In the genomic region with DNA sequence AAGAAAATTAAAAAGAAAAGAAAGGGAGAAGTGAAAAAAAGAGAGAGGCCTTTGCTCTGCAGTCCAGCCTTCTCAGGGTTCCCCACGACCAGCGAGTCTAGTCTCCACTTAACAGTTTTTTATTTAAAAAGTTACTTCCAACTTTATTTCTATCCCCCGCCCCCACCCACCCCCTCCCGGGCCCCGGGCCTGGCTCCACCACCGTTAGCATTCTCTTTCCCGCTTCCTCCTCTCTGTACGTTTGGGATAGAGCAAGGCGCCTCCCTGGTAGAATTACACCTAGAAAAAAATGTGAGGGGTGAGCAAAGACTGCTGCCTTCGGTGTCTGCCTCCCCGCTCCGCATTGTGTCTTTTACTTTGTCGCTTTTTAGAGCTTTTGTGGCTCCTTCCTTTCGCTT, we compare ENCODE assay signal across 10 mouse cellular contexts. TPM values are rescaled to one million over a fixed set of nuclear protein-coding genes. Genes with fewer than 3 reads are reported as not detected.
DNase-seq lines count a peak whose midpoint lies in the region; ATAC-seq and TF ChIP-seq lines count a peak whose summit lies in the region.
"Had no signal": no experiment of that assay in that cellular context is flagged by ENCODE, and none has a peak within 500 bp of the region (broad histone marks: within the 10 kb centered on the region; RNA-seq: fewer than 3 reads in every experiment).

No protein-coding gene starts in this region.

- H3K4me3 ChIP-seq in gastrocnemius, adult 2 months: peak overlapping the region; percentile 63
- peak overlapping the region; percentile 19 for H3K4me3 ChIP-seq in thymus, adult 2 months (ENCODE audit: control insufficient read depth, insufficient read depth, low read length)
- no peak overlapping the region; the same call in 1 of the 2 replicates for H3K4me3 ChIP-seq in liver, embryonic 13.5 days (replicated peaks)

- no peaks in the 10 kb centered on the region for H3K27me3 ChIP-seq in thymus, adult 2 months (ENCODE audit: control insufficient read depth, insufficient read depth, low read length)
- H3K27me3 ChIP-seq in liver, embryonic 13.5 days: peaks cover 4% of the 10 kb centered on the region; the same call in 1 of the 2 replicates

- TF ChIP-seq POLR2A in thymus, adult 2 months (IDR thresholded peaks at IDR 0.05; ENCODE audit: control insufficient read depth, extremely low read depth, insufficient read depth, low read length, poor library complexity): no peak

- DNase-seq in gastrocnemius, adult 2 months: no peak
- no peak for DNase-seq in gastrocnemius, postnatal 36 days
- DNase-seq in thymus, adult 2 months: no peak
- DNase-seq in thymus, postnatal 14 days: no peak
- no peak for DNase-seq in liver, embryonic 13.5 days
- no peak for DNase-seq in adrenal gland, postnatal 25 days
- DNase-seq in spleen, postnatal 36 days (ENCODE audit: low spot score in 2 of 2): no peak
- no peak for DNase-seq in left cerebral cortex, postnatal 10 days (ENCODE audit: extremely low spot score in 1 of 2, low spot score in 2 of 2)
- DNase-seq: adrenal gland, adult 2 months; gastrocnemius, postnatal 25 days had no signal

- peaks cover 2% of the 10 kb centered on the region; the same call in 1 of the 2 replicates for H3K4me1 ChIP-seq in thymus, adult 2 months (replicated peaks; ENCODE audit: control insufficient read depth, insufficient read depth, low read length)
- H3K4me1 ChIP-seq in liver, embryonic 13.5 days (replicated peaks): no peaks in the 10 kb centered on the region

- H3K27ac ChIP-seq in gastrocnemius, adult 2 months: peak overlapping the region; percentile 59
- no peak overlapping the region for H3K27ac ChIP-seq in thymus, adult 2 months (ENCODE audit: control insufficient read depth, insufficient read depth, low read length)
- H3K27ac ChIP-seq in liver, embryonic 13.5 days: no peak overlapping the region

- WGBS in thymus, adult 2 months: 21% methylated on average over 14 of the region's 14 CpGs
- WGBS in liver, embryonic 13.5 days (ENCODE audit: insufficient replicate concordance): 14% methylated on average over 14 of the region's 14 CpGs

- ATAC-seq in liver, embryonic 13.5 days (ENCODE audit: low read depth): no peak

- H3K9me3 ChIP-seq in liver, embryonic 13.5 days (replicated peaks): no peaks in the 10 kb centered on the region

- peak overlapping the region; percentile 35 for H3K4me2 ChIP-seq in liver, embryonic 13.5 days

- TF ChIP-seq CTCF in gastrocnemius, adult 2 months (IDR thresholded peaks at IDR 0.05): no peak
- no peak for TF ChIP-seq CTCF in thymus, adult 2 months (IDR thresholded peaks at IDR 0.05; ENCODE audit: borderline replicate concordance, control insufficient read depth, extremely low read depth, insufficient read depth, low read length, poor library complexity)

- intact Hi-C loops in gastrocnemius, adult 2 months (cut with DNase I): no loop called here
- intact Hi-C loops in gastrocnemius, postnatal 36 days (cut with DNase I): no loop called here
- intact Hi-C loops in left cerebral cortex, postnatal 10 days (cut with DNase I): no loop called here

- H3K36me3 ChIP-seq in thymus, adult 2 months (ENCODE audit: control insufficient read depth, insufficient read depth, low read length): no peaks in the 10 kb centered on the region
- no peaks in the 10 kb centered on the region for H3K36me3 ChIP-seq in liver, embryonic 13.5 days

- H3K9ac ChIP-seq in liver, embryonic 13.5 days: no peak overlapping the region

RNA-seq across cellular contexts. Expression of a gene that starts 51.7 kb away (rescaled TPM):
- total RNA-seq in gastrocnemius, adult 2 months (2021): 1 to 10 TPM; 3.2 to 3.4 TPM
- 1 to 10 TPM; 3.5 to 3.6 TPM for total RNA-seq in gastrocnemius, postnatal 36 days (2021)
- 6.8 and 7.9 TPM in 2 replicates for polyA plus RNA-seq in thymus, adult 2 months (2012; rRNA removed)
- 3.8 and 4.1 TPM in 2 replicates for polyA plus RNA-seq in liver, embryonic 13.5 days (2015; fragmentation: Nextera tagmentation; extraction: Ambion mirVana)
- 10.5 and 10.7 TPM in 2 replicates for total RNA-seq in adrenal gland, postnatal 25 days (2021)
- 1 to 10 TPM; 4.4 to 5.7 TPM for total RNA-seq in left cerebral cortex, postnatal 10 days (2021)
